Mouse (Mus musculus): ENCODE measurements at regions not wholly inside any gene's neighbourhood (a gene's known extent, or its start where the extent isn't known, plus 50 kb on each side); places are given as distances from the start of the nearest gene placed in this dataset.

DNA sequence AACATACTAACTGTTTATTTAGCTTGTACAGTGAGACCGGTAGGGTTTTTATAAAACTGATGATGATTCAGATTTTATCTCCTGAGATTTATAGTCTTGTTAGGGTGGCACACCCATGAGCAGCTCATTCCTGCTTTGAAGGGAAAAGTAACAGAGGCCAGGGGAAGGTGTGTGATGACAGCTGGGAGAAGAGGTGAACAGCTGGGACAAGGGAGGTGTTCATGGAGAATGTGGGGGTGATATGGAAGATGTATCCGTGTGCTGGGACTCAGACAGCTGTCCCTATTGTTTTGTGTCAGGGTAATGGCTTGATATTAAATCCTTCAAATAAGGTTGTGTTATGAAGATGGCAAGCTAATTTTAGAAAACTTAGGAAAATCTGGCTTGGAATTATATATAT, 2238.4 kb upstream of the Gm7489 start:
- no peak for DNase-seq (ENCODE audit: low spot score)

DNA sequence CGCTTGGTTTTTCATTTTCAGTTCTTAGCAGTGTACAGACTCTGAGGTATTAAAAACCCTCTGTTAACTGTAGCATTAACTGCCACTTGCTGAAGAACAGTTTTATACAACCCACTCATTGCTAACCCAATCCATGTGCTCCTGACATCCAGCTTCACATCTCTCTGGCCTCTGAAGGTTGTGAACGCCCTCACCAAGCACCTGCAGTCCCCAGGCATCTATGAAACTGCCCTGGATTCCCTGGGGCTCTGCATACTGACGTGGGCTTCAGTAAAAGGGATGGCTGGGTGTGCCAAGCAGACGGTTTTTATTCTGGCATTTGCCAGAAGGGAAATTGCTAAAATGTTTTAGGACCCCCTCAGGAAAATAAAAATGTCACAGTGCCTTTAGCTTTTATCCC, 2232.2 kb upstream of the Gm7489 start:
- no peak for DNase-seq (ENCODE audit: low spot score)

DNA sequence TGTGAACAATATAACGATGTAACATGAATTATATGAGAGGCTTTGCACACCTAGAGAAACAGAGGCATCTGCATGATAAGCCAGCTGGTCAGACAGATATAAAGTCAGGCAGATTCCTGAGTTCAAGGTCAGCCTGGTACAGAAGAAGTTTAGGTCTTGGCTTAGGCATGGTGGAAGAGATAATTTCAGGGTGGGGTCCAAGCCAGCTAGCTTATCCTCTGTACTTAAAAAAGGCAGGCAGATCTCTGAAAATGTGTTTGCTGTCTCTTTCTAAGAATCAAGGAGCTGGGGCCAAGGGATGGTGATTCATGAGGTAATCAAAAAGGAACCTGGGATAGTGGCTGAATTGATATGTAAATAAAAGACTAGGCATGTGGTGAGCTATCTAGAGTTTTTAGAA, 2227.1 kb upstream of the Gm7489 start:
- DNase-seq (ENCODE audit: low spot score): no peak

DNA sequence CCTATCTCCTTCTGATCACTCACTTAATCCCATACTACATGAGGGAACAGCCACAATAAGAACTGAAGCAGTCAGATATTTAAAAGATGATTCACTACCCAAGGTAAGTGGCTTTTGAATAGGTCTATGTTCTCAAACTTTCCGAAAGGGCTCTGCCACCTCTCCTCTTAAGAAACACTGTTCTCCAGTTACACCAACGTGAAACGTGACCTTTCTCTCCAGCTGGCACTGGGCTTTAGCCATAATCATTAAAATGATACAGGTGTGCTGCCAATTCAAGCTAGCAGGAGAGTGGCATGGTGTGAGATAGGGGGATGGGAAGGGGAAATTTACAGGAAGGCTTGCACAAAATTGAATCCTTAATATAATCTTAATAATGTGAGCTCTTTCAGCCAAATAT, 2216.4 kb upstream of the Gm7489 start:
- DNase-seq (ENCODE audit: low spot score): no peak

DNA sequence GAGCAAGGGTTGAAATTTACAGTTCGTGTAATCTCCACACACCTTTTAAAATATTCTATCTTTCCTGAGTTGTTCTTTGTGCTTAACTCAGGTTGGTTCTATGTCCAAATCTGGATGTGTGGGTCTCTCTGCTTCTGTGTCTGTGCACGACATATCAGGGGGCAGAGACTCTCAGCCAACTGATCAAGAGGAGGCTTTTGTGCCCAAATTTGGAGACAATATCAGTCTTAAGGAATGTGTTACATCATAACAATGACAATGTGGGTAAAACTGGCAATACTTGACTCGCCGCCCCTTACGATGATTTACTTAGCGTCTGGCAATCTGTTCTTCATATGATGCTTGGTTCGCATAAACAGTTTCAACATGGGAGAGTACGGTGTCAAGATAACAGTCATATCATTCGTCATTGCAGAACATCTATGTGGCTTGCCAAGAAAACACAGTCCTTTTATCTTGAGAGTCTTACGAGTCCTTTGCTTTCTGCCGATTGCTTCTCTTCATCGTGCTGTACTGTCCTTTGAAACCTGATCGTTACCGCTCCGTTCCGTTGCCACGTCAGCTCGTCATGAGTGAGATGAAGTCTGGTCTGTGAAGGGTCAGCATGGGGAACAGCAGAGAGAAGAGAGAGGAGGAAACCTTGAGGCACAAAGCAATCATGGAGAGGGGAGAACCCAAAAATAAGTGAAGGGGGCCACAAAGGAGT, 2212.9 kb upstream of the Gm7489 start:
- no peak for DNase-seq (ENCODE audit: low spot score)

DNA sequence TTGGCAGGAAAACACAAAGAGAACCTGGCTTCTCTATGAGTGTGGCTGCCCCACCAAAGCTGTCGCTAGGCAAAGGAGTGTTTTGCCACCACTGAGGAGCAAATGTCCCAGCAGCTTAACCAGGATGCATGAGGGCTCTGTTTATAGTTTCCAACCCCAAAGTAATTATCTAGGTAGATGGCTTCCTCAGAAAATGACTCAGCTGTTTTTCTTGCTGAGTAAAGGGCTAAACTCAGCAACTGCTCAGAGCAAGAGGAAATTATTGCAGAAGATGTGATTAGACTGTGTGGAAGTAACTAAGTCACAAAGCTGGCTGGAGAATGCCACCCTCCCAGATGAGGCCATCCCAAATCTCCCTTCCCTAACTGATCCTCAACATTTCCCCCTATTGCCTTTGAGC, 2211.2 kb upstream of the Gm7489 start:
- no peak for DNase-seq (ENCODE audit: low spot score)

DNA sequence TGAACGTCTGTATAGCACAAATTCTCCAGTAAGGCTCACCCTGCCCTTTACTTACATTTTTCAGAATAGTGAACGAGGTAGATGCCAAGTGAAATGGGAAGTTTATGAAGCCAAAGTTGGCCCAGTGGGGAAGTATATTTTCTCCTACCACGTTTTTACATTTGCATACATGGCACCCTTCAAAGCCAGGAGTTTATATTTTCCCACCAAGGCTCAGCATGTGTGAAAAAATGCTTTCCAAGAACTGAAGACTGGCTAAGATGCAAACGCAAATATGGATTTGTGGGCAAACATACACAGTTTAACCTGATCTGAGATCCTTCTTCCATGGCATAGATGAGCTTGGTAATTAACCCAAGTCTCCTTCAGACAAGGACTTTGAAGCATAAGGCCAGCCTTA, 2209.4 kb upstream of the Gm7489 start:
- no peak for DNase-seq (ENCODE audit: low spot score)

DNA sequence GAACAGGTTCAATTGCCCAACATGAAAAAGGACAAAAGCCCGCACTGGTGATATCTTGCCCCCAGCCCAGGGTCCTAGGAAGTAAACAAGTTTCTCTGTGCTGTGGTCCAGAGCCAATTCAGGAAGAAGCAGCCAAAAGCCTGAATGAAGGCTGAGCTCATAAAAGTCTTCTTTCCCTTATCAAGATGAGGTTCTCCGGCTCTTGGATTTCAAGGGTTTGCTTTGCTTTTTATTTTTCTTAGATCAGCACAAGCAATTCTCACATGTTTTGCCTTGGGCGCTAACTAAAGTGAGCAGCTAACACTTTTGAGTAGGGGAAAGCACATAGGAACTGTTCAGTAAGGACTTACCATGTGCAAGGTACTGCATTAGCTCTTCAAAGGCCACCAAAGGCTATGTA, 2208.0 kb upstream of the Gm7489 start:
- no peak for DNase-seq (ENCODE audit: low spot score)

DNA sequence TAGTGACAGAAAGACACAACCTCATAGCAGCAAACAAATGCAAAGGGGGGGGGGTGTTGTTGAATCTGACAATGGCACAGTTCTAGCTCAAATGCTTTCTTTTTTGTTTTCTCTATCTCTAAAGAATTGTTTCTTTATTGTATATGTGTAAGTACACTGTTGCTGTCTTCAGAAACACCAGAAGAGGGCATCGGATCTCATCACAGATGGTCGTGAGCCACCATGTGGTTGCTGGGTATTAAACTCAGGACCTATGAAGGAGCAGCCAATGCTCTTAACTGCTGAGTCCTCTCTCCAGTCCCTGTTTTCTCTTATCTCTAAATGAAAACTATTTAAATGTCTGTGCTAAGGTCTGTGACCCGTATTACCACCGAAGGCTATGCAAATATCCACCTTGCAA, 2207.4 kb upstream of the Gm7489 start:
- no peak for DNase-seq (ENCODE audit: low spot score)

DNA sequence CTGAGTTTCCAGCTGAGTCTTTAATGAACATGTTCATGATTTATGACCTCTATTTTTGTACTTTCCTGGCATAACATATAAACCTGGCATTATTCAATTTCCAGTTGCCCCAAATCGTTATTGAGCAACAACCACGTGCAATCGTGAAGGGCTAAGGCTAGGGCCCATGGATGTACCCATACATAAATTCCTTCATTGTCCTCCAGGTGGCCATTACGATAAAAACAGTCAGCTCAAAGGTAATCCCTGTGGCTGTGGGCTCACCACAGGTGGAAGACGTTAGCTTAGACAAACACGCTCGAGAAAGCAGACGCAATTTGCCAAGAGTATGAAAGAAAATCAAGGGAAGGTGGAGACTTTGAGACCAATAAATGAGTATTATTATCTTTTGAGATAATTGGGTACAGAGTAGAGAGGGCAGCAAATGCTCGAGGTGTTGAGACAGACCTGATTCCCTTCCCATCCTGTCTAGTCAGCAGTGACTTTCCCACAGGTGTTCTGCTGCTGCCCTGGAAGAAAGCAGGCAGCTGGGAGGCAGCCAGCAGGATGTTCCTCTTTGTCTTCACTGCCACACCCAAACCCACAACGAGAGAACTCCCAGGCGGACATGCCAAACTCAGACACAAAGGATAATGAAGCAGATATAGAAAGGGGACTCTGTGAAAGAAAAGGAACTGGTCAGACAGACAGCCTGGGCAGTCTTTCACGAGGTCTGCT, 2205.4 kb upstream of the Gm7489 start:
- no peak for DNase-seq (ENCODE audit: low spot score)

DNA sequence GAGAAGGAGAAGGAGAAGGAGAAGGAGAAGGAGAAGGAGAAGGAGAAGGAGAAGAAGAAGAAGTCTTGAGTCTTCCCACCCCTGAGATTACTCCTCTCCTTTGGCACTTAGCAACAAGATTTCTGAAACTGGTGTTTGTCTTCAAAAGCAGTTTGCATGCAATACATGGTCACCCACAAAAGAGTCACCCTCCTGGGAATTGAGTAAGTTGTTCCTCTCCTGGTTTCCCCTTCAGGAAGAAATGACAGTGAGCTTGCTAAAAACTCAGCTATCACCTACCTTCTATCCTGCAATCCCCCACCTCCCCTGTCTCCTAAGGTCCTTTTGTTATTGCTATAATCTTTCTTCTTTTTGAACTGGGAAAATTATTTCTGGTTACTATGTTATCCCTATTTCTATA, 2204.2 kb upstream of the Gm7489 start:
- DNase-seq (ENCODE audit: low spot score): no peak

DNA sequence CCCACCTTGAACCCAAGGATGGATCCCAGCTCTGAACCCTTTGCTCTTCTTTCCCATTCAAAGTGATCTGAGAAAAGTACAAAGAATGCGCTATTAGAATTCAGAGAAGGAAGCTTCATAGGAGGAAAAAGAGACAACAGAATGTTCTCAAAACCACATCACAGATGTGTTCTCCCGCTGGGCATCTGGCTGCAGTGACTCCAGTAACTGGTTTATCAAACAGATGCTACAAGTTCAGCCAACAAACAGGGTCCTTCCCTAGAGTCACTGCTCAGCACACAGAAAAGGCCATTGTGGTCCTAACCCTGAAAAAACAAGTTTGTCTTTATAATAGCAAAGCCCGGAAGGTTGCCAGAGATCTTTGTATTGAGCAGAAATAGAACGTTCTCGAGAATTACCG, 2203.5 kb upstream of the Gm7489 start:
- no peak for DNase-seq (ENCODE audit: low spot score)

DNA sequence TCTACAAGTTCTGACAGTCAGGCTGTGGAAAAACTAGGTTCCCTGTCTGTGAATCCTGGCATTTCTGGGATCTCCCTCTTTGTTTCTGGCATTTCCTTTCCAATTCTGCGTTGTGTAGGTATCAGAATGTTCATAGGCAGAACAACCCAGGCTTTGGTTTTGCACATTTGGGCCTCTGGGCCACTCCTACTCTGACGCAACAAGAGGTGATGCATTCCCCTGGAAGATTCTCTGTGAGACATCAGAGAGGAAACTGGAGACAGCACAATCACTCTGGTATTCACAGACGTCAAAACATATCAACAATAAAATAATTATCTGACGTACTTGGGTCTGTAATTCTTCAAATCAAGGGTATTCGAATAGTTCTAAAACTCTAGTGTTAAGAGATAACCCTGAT, 2202.4 kb upstream of the Gm7489 start:
- DNase-seq (ENCODE audit: low spot score): no peak

DNA sequence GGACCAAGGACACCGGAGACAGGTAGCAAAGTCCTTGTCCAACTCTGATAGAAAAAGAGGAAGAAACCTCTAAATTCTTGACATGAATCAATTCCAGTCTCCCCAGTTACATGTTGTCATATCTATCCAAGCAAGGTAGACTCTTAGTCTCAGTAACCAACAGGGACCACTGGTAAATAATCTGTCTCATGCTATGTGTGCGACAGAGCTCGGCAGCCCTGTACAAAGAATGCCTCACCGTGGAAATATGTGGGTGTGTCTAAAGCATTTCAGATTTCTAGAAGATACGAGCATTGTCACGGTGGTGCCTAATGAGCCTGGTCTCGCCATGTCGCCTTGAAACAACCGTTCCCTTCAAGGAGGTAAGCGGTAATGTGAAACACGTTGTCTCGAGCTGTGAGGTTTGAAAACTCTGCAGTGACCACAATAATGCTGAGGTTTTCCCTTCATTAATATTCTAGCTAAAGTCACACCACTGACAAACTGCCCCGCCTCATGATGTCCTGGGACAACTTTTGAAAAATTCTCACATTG, 2197.6 kb upstream of the Gm7489 start:
- DNase-seq (ENCODE audit: low spot score): no peak

DNA sequence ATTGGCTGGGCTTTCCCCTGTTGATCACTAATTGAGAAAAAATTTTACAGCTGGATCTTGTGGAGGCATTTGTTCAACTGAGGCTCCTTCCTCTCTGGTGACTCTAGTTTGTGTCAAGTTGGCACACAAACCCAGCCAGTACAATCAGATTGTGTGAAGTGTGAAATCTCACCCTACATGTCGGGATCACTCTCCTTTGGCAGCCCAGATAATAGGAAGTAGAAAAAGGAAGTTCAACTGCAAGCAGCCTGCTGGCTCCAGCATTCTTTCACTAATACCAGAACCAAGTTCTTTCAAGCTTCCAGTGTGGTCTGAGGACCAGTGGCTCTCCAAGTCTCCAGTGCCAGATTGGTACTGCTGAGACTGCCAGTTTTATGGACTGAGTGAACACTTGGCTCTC, 2195.2 kb upstream of the Gm7489 start:
- DNase-seq (ENCODE audit: low spot score): no peak

DNA sequence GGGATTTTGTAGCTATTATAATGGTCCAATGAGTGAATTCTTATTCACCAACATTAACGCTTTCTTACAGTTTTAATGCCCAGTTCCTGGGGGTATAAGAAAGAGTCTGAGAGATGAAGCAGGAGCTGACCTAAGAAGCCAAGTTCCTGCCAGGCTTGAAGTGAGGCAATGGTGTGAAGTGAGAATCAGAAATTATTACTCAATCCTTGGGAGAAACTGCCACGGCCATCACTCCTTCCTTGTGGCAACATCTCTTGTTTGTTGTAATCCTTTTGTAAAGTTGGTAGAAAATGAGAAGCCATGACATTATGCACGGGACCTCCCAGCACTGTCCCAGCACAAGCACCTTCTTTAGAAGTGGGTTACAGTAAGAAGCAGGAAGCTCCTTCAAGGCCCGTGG, 2192.0 kb upstream of the Gm7489 start:
- DNase-seq (ENCODE audit: low spot score): no peak

DNA sequence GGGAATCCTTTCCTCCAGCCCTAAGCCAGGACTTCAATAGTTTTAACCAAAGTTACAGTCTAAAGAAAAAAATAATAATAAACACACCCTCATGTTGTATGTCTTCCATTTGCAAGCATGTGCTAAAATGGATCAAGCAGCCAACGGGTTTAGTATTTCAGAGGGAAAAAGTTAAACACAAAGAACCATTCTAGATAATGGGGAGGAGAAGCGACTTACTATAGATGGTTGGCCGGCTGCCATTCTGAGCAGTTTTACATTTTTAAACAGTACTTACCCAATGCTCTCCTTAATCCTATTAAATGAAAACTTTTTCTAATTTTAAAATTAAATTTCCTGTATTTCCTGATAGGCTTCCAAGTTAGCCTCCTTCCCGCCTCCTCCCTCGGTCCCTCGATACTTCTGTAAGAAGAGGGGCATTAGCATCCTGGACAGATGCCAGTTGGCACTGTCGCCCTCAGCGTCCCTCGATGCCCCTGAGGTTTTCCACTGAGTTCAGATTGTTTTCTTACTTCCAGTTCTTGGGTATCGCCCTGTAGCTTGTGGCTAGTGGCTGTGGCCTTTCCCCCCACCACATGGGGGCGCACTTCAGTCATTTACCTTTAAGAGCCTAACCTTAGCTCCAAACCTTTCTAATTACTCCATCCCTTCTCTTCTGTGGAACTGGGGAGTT, 2188.2 kb upstream of the Gm7489 start:
- peak; percentile 37 for DNase-seq (ENCODE audit: low spot score)

DNA sequence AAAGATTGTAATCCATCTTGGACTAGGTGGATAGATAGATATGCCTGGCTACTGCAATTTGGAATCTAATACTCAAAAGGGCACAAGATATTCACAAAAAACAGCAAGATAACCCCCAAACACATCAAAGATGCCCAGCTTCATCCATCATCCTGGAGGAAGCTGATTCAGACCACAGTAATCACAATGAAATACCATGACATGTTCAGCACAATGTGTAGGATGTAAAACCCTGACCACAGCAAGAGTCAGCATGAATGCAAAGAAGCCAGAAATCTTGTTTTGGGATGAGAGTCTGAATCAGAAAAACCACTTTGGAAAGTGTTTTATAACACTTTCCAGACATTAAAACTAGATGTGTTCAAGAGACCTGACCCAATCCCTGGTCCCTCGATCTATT, 2180.5 kb upstream of the Gm7489 start:
- no peak for DNase-seq (ENCODE audit: low spot score)

DNA sequence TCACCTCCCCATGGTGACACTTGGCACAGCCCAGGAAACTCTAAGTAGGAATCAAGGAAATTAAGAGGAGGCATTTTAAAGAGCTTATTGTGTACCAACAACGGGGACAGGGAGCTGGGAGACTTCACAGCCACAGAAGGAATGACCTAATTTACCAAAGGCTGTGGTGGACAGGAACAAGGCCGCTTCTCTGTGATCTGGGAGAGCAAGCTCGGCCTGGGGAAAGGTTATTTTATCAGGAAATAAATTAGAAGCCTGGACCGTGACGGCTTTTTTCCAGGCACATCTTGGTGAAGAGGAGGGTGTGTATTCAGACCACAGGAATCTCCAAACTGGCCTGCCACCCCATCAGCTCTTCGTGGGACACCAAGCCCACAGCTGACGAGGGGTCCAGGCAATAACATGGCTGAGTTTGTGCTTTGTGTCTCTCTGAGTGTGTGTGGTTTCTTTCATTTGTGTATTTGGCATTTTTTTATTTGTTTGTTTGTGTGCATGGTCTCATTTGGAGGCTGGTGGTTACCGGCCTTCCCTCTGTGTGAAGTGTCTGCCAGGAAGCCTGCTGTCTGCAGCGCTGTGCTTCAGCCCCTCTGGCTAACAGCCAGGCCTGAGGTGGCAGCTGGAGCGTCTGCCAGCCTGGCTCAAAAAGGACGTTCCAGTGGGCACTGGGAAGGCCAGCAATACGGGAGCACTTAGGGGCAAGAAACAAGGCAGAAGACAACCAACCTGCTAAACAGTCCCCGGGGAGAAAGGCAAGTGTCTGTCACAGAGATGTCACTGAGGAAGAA, 2174.6 kb upstream of the Gm7489 start:
- DNase-seq (ENCODE audit: low spot score): no peak

DNA sequence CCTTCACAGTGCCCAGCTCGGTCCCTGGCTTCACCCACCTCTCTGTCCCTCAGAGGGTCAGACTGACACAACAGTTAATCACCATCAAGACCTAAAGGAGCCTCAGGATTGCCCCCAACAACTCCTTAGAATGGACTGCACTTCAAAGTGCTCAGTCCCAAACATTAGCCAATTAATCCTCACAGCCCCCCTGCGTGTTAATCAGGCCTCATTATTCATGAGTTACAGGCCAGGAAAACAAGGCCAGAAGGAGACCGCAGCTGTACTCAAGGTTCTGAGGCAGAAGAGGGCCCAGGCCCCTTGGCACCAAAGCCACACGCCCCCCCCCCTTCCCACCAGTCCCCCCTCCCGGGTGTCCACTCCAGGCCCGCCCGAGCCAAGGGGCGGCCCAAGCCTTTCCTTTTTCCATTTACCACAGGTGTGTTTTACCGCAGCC, 2163.8 kb upstream of the Gm7489 start:
- no peak for DNase-seq (ENCODE audit: low spot score)

DNA sequence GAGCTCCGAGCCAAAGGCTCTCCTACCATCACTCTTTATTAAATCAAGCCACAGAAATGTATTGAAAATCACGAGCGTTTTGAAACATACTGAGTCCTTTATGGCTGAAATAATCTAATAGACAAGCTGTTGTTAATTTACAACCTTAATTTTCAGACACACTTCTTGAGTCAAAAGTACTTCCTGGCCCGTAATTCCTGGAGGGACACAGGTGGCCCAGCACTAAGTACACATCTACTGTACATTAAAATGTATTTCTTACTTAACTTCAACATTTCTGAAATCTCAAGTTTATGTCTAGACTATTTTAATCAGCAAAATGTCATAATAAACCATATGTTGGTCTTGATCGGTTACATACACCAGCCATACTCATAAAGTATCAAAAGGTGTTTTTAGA, 2163.3 kb upstream of the Gm7489 start:
- DNase-seq (ENCODE audit: low spot score): no peak

DNA sequence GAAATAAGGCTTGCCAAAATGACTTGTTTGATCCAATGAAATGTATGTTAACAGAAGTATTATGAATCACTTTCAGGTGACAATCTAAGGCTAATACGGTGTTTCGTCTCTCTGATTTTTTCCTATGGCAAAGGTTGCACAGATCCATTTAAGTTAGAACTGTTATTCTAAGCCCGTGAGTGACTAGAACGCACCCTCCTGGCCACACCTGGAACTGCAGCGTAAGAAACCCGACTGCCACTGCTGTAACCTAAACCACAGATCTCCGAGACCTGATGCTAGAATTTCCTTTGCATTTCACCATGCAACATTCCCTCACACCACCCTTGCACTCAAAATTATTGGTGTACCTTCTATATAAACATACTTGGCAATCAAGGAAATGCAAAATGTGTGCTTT, 2160.6 kb upstream of the Gm7489 start:
- peak; percentile 1 for DNase-seq (ENCODE audit: low spot score)

All from c-Kit-positive CD71-positive TER-119-positive erythroid progenitor cells, embryonic 14.5 days (primary cell).